Mouse (Mus musculus) hindbrain, embryonic 10.5 days (tissue): ENCODE results near the gene Nhlh1. TPM values are rescaled to one million over a fixed set of nuclear protein-coding genes. Genes with fewer than 3 reads are reported as not detected.

Experiments used
- DNase-seq: peaks from one replicate; pipeline ENCODE4 v3.0.0-alpha.2; 2017; ENCODE audit warnings: low spot score
- H3K27ac ChIP-seq: fragments of 300-500 bp; sonication (generic); 2 replicates; pipeline ENCODE4 v1.5.1; 2016; ENCODE audit warnings: mild to moderate bottlenecking, moderate library complexity
- H3K27me3 ChIP-seq: fragments of 300-500 bp; sonication (generic); 2 replicates; pipeline ENCODE4 v1.6.1; 2016; ENCODE audit warnings: mild to moderate bottlenecking; ENCODE audit not compliant: poor library complexity, insufficient read depth, severe bottlenecking
- H3K36me3 ChIP-seq: fragments of 300-500 bp; sonication (generic); 2 replicates; pipeline ENCODE4 v1.6.1; 2016; ENCODE audit warnings: mild to moderate bottlenecking, moderate library complexity
- H3K4me1 ChIP-seq: fragments of 300-500 bp; sonication (generic); replicated peaks from 2 replicates; pipeline ENCODE4 v1.6.1; 2016; ENCODE audit warnings: mild to moderate bottlenecking
- H3K4me3 ChIP-seq: fragments of 300-500 bp; sonication (generic); 2 replicates; pipeline ENCODE4 v1.5.1; 2016; ENCODE audit warnings: mild to moderate bottlenecking, moderate library complexity
- H3K9me3 ChIP-seq: fragments of 300-500 bp; sonication (generic); 2 replicates; pipeline ENCODE4 v1.6.1; 2016; ENCODE audit warnings: mild to moderate bottlenecking, moderate library complexity
- WGBS: fragments of 180-500 bp; shearing (Covaris S2); methylation state at CpG from one replicate; pipeline ENCODE4 v1.1.7; 2016; 5-methylcytosine and 5-hydroxymethylcytosine counted together
- polyA plus RNA-seq: library from polyadenylated mRNA; unstranded; fragments of >200 nt; fragmentation: Nextera tagmentation; extraction: Ambion mirVana; gene quantifications from 2 replicates; pipeline ENCODE4 v1.2.1, GENCODE M21; 2016

The Nhlh1 gene
- polyA plus RNA-seq, 1 experiment from 2014 or later: 16.3 TPM

DNA sequence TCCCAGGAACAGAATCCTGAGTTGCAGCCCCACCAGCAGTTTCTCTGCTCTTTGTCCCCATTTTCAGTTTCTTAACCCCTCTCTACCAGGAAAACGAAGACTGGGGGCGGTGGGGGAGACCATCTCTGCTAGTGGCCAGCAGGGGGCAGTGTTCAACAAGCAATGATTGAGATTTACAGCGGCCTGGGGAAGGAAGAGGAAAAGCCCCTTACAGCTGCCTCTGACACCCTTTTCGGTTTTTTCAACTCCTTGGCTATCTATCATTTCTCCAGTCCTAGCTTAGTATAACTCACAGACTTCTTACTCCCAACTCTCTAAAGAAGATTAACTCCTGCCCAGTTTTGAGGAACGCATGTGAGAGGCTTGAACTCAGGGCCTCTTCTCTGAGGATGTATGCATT is 10.4 kb downstream of the Nhlh1 start:
- H3K4me1 ChIP-seq: peaks cover 43% of the 10 kb centered on the region
- peaks cover 17% of the 10 kb centered on the region; the same call in 1 of the 2 replicates for H3K27me3 ChIP-seq
- no peaks in the 10 kb centered on the region for H3K36me3 ChIP-seq
- no peak overlapping the region for H3K4me3 ChIP-seq
- 14% methylated on average over 5 of the region's 5 CpGs for WGBS
- peak; percentile 86 for DNase-seq
- peak overlapping the region; percentile 92 for H3K27ac ChIP-seq
- H3K9me3 ChIP-seq: no peaks in the 10 kb centered on the region

- Histone ChIP-seq H3K36me3 (no peaks in the 10 kb centered on the region), H3K4me1 (peaks cover 43% of the 10 kb centered on the region), H3K9me3 (no peaks in the 10 kb centered on the region), H3K27me3 (peaks cover 13% of the 10 kb centered on the region; the same call in 1 of the 2 replicates), H3K4me3 (no peak overlapping the region), H3K27ac (peak overlapping the region; percentile 92; the same call in 1 of the 2 replicates)
- DNase-seq: no peak
- WGBS: 80% methylated on average over 8 of the region's 8 CpGs
Observed at GRCm38 (mm10) chr1:172046410-172046809, 11.0 kb downstream of the Nhlh1 start.

GRCm38 (mm10) chr1:172029914-172030313 is 27.5 kb downstream of the Nhlh1 start:
- Histone ChIP-seq H3K4me3 (no peak overlapping the region), H3K27me3 (no peaks in the 10 kb centered on the region), H3K9me3 (no peaks in the 10 kb centered on the region), H3K36me3 (no peaks in the 10 kb centered on the region), H3K4me1 (peaks cover 40% of the 10 kb centered on the region), H3K27ac (peak overlapping the region; percentile 35; the same call in 1 of the 2 replicates)
- DNase-seq: no peak
- 86% methylated on average over 2 of the region's 2 CpGs for WGBS

- 42% methylated on average over 21 of the region's 21 CpGs for WGBS
- Histone ChIP-seq H3K27me3 (no peaks in the 10 kb centered on the region), H3K4me1 (peaks cover 53% of the 10 kb centered on the region), H3K4me3 (peak within 1 kb of the TSS; percentile 97), H3K9me3 (no peaks in the 10 kb centered on the region), H3K27ac (peak within 1 kb of the TSS; percentile 99), H3K36me3 (peaks cover 8% of the 10 kb centered on the region)
- peak; percentile 8 for DNase-seq
Observed at GRCm38 (mm10) chr1:172028394-172029275, 28.7 kb downstream of the Nhlh1 start, which contains the start of gene Vangl2. Vangl2 (minus strand) TSS chr1:172028444.

- DNase-seq: no peak
- Histone ChIP-seq H3K27ac (peak overlapping the region; percentile 99), H3K4me3 (peak overlapping the region; percentile 97), H3K36me3 (peaks cover 15% of the 10 kb centered on the region), H3K9me3 (no peaks in the 10 kb centered on the region), H3K4me1 (peaks cover 62% of the 10 kb centered on the region), H3K27me3 (no peaks in the 10 kb centered on the region)
- 6% methylated on average over 10 of the region's 10 CpGs for WGBS
Observed at GRCm38 (mm10) chr1:172027809-172028102, 29.6 kb downstream of the Nhlh1 start.

- Histone ChIP-seq H3K9me3 (no peaks in the 10 kb centered on the region), H3K36me3 (peaks cover 20% of the 10 kb centered on the region), H3K27ac (peak overlapping the region; percentile 99), H3K27me3 (no peaks in the 10 kb centered on the region), H3K4me3 (peak overlapping the region; percentile 97), H3K4me1 (peaks cover 67% of the 10 kb centered on the region)
- under 1% methylated on average over 54 of the region's 54 CpGs for WGBS
- peak; percentile 95 for DNase-seq
Observed at GRCm38 (mm10) chr1:172027010-172027808, 30.2 kb downstream of the Nhlh1 start.

- no peaks in the 10 kb centered on the region for H3K9me3 ChIP-seq
- peak; percentile 67 for DNase-seq
- peaks cover 29% of the 10 kb centered on the region for H3K36me3 ChIP-seq
- no peaks in the 10 kb centered on the region for H3K27me3 ChIP-seq
- H3K27ac ChIP-seq: peak overlapping the region; percentile 99
- peak overlapping the region; percentile 97 for H3K4me3 ChIP-seq
- peaks cover 76% of the 10 kb centered on the region for H3K4me1 ChIP-seq
- WGBS: 1% methylated on average over 23 of the region's 23 CpGs
Observed at GRCm38 (mm10) chr1:172026201-172026901, 31.0 kb downstream of the Nhlh1 start.

DNA sequence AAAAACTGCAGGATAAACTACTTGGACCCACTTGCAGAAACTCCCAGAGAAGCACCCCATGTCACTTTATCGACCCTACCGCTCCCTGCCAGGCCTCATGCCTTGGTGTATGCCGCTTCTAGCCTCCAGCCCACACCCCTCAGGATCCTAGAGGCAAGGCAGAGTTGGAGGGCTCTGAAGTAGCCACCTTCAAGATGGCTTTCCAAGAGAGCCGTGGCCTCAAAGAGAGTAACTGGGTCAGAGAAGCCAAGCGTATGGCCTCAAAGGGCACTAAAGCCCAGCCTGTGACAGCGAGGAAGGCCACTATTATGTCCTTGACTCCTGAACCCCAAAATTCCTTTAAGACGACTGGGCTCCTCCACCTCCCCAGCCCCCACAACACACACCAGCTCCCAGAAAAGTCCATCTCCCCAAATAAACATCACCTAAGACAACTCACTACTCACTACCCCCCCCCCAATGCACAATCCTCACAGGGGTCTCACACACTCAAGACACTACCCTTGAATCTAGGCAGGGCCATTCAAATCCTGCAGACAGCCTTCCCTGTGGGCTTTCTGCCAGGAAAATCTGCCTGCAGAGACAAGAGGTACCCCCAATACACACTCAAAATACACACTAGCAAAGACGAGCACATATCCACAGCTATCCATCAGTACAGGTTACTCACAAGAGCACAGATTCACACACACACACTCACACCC is 32.0 kb downstream of the Nhlh1 start:
- peaks cover 37% of the 10 kb centered on the region for H3K36me3 ChIP-seq
- DNase-seq: peak; percentile 6
- H3K27me3 ChIP-seq: no peaks in the 10 kb centered on the region
- peak overlapping the region; percentile 97 for H3K4me3 ChIP-seq
- WGBS: 28% methylated on average over 8 of the region's 8 CpGs
- H3K9me3 ChIP-seq: no peaks in the 10 kb centered on the region
- peak overlapping the region; percentile 99 for H3K27ac ChIP-seq
- H3K4me1 ChIP-seq: peaks cover 85% of the 10 kb centered on the region

- no peaks in the 10 kb centered on the region for H3K9me3 ChIP-seq
- peak; percentile 10 for DNase-seq
- H3K4me1 ChIP-seq: peaks cover 87% of the 10 kb centered on the region
- peak overlapping the region; percentile 97 for H3K4me3 ChIP-seq
- H3K36me3 ChIP-seq: peaks cover 47% of the 10 kb centered on the region
- peak overlapping the region; percentile 99 for H3K27ac ChIP-seq
- 17% methylated on average over 9 of the region's 9 CpGs for WGBS
- H3K27me3 ChIP-seq: no peaks in the 10 kb centered on the region
Observed at GRCm38 (mm10) chr1:172024140-172024895, 33.1 kb downstream of the Nhlh1 start.

DNA sequence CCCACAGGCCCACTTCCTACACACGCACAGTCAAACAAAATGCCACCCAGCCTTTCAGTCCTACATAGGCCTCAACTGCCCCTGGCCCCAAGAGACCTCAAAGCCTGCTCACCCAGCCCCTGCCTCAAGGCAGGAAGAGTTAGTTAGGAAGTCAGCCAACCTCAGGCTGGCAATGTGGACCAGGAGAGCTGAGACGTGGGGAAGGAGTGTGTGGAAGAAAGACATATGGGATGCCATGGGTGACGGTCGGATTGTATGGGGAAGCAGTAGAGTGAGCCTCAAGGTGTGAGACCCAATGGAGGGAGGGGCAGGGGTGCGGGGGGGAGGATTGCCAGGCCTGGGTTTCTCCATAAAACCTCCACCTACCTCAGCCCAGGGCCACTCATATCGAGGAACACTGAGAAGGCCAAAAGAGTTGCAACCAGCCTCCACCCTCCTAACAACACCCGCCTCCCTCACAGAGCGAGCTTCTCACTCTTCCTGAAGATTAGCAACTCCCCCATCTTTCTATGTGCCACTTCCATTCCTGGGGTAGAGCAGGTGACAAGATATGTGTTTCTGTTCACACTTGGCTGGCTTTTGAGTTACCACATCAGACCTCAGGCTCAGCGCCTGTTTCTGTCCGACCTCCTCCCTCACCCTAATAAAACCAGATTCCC is 37.4 kb downstream of the Nhlh1 start:
- peak overlapping the region; percentile 94 for H3K27ac ChIP-seq
- H3K27me3 ChIP-seq: no peaks in the 10 kb centered on the region
- H3K4me1 ChIP-seq: peaks cover 99% of the 10 kb centered on the region
- peak overlapping the region; percentile 20 for H3K4me3 ChIP-seq
- H3K9me3 ChIP-seq: no peaks in the 10 kb centered on the region
- H3K36me3 ChIP-seq: peaks cover 61% of the 10 kb centered on the region
- no peak for DNase-seq
- 77% methylated on average over 10 of the region's 10 CpGs for WGBS

GRCm38 (mm10) chr1:172019339-172019738 is 38.0 kb downstream of the Nhlh1 start:
- DNase-seq: no peak
- 88% methylated on average over 4 of the region's 4 CpGs for WGBS

More at GRCm38 (mm10) chr1:172019339-172019738, 38.0 kb downstream of the Nhlh1 start:
- Histone ChIP-seq H3K36me3 (peaks cover 60% of the 10 kb centered on the region), H3K4me3 (0 out of 2 replicates have a peak overlapping the region, but pooled peaks have one; percentile 20), H3K9me3 (no peaks in the 10 kb centered on the region), H3K27ac (peak overlapping the region; percentile 94), H3K27me3 (no peaks in the 10 kb centered on the region), H3K4me1 (peaks cover 99% of the 10 kb centered on the region)
